Mouse (Mus musculus) C2C12 (cell line): ENCODE results near the gene Ddx50.

Experiments
- CEBPB ChIP-seq: IDR thresholded peaks from one replicate; pipeline ENCODE4 v1.6.1; 2011; ENCODE audit warnings: low read depth, mild to moderate bottlenecking, control low read depth, moderate library complexity
- CTCF ChIP-seq: IDR thresholded peaks from one replicate; pipeline ENCODE4 v1.5.1; 2011; ENCODE audit not compliant: control insufficient read depth, insufficient read depth, insufficient read length
- MYOD1 ChIP-seq: IDR thresholded peaks from one replicate; pipeline ENCODE4 v1.6.1; 2011; ENCODE audit warnings: low read depth; ENCODE audit not compliant: control insufficient read depth, insufficient read length
- USF1 ChIP-seq: IDR thresholded peaks from one replicate; pipeline ENCODE4 v1.6.1; 2011; ENCODE audit warnings: low read depth, mild to moderate bottlenecking, control low read depth, moderate library complexity

DNA sequence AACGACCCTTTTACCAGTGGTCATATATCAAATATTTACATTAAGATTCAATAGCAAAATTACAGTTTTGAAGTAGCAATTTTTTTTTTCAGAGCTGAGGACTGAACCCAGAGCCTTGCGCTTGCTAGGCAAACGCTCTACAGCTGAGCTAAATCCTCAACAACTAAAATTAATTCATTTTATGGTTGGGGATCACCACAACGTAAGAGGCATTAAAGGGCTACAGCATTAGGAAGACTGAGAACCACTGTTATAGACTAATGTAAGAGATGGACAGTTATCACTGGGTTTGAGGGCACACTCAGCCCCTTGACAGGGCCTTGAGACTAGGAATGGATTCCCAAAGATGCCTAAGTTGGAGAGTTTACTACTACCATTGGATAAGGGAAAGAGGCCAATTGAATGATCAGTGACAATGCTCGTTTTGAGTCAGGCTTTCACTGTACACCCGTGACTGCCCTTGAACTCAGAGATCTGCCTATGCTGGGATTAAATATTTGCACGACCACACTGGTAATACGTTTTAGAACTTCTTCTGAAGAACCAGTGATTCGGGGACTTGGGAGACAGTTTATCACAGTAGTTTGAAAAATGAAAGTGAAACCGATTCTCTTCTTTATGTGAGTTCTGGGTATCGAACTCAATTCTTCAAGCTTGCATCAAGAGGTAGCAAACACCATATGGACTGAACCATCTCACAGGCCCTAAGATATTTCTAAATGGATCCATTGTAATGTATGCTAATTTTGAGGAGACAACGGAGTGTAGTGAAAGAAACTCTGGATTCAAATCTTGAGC lies 47.6 kb downstream of the Ddx50 start:
- TF ChIP-seq MYOD1: no peak
- no peak for TF ChIP-seq CTCF
- TF ChIP-seq USF1: no peak
- no peak for TF ChIP-seq CEBPB
